Mouse (Mus musculus) spleen, adult 2 months (tissue): ENCODE results near the gene Rdh13.

Experiments
- CTCF ChIP-seq: fragments of 200-500 bp; IDR thresholded peaks from 2 replicates; pipeline ENCODE4 v1.5.1; 2011; ENCODE audit warnings: mild to moderate bottlenecking, inconsistent platforms; ENCODE audit not compliant: insufficient read depth, insufficient read length, insufficient replicate concordance; ENCODE audit errors: extremely low read depth
- POLR2A ChIP-seq: fragments of 200-500 bp; IDR thresholded peaks from 2 replicates; pipeline ENCODE4 v1.6.1; 2011; ENCODE audit warnings: low read depth, low read length, inconsistent platforms

- TF ChIP-seq CTCF (peak; percentile 44; the same call in 1 of the 2 replicates), POLR2A (no peak)
Observed at GRCm38 (mm10) chr7:4479674-4480073, 34.2 kb upstream of the Rdh13 start.
